Mouse (Mus musculus) stomach, postnatal 0 days (tissue): ENCODE measurements at regions not wholly inside any gene's neighbourhood (a gene's known extent, or its start where the extent isn't known, plus 50 kb on each side); places are given as distances from the start of the nearest gene placed in this dataset.
A peak's percentile ranks its signal among the peaks of the same experiment; 100 is the strongest.

Source experiments
- ATAC-seq: fragments of 200-750 bp; cut with Nextera tagmentation; 2 replicates; pipeline ENCODE4 v1.8.0; 2017; ENCODE audit not compliant: low FRiP score, low TSS enrichment
- DNase-seq: peaks from one replicate; pipeline ENCODE4 v3.0.0-alpha.2; 2016; ENCODE audit warnings: low spot score
- H3K27ac ChIP-seq: fragments of 300-500 bp; sonication (generic); replicated peaks from 2 replicates; pipeline ENCODE4 v1.5.1; 2014; ENCODE audit warnings: mild to moderate bottlenecking, control low read depth
- H3K27me3 ChIP-seq: fragments of 300-500 bp; sonication (generic); 2 replicates; pipeline ENCODE4 v1.6.1; 2014; ENCODE audit warnings: low read length; ENCODE audit not compliant: control insufficient read depth, insufficient read depth
- H3K36me3 ChIP-seq: fragments of 300-500 bp; sonication (generic); 2 replicates; pipeline ENCODE4 v1.6.1; 2014; ENCODE audit warnings: low read length, mixed read lengths; ENCODE audit not compliant: control insufficient read depth, insufficient read depth
- H3K4me1 ChIP-seq: fragments of 300-500 bp; sonication (generic); replicated peaks from 2 replicates; pipeline ENCODE4 v1.6.1; 2014; ENCODE audit warnings: antibody characterized with exemption; ENCODE audit not compliant: control insufficient read depth, insufficient read depth
- H3K4me2 ChIP-seq: fragments of 300-500 bp; sonication (generic); replicated peaks from 2 replicates; pipeline ENCODE4 v1.6.1; 2014; ENCODE audit warnings: low read depth, mild to moderate bottlenecking, control low read depth, moderate library complexity
- H3K4me3 ChIP-seq: fragments of 300-500 bp; sonication (generic); 2 replicates; pipeline ENCODE4 v1.5.1; 2014; ENCODE audit warnings: low read depth, low read length, control low read depth
- H3K9ac ChIP-seq: fragments of 300-500 bp; sonication (generic); 2 replicates; pipeline ENCODE4 v1.6.1; 2014; ENCODE audit warnings: mild to moderate bottlenecking, low read length, control low read depth, mixed read lengths
- H3K9me3 ChIP-seq: fragments of 300-500 bp; sonication (generic); 2 replicates; pipeline ENCODE4 v1.6.1; 2016; ENCODE audit warnings: low read length; ENCODE audit not compliant: control insufficient read depth
- CTCF ChIP-seq: IDR thresholded peaks from 2 replicates; pipeline ENCODE4 v1.5.1; 2016; ENCODE audit warnings: antibody characterized with exemption, low read depth, mild to moderate bottlenecking, moderate library complexity
- EP300 ChIP-seq: optimal IDR thresholded peaks from 2 replicates; pipeline ENCODE3; 2016; ENCODE audit warnings: antibody characterized with exemption
- WGBS: fragments of 180-500 bp; shearing (Covaris S2); extraction: QIAGEN DNeasy Blood & Tissue Kit; methylation state at CpG from one replicate; pipeline ENCODE4 v1.1.7; 2014; 5-methylcytosine and 5-hydroxymethylcytosine counted together

- TF ChIP-seq CTCF: 0 out of 2 replicates have a peak, but pooled peaks have one; percentile 14
- TF ChIP-seq EP300: no peak
- DNase-seq (peak; percentile 60), ATAC-seq (peak; percentile 63)
- Histone ChIP-seq H3K9me3 (no peaks in the 10 kb centered on the region), H3K27ac (peak overlapping the region; percentile 85), H3K4me2 (no peak overlapping the region), H3K27me3 (no peaks in the 10 kb centered on the region), H3K4me3 (no peak overlapping the region), H3K4me1 (no peaks in the 10 kb centered on the region), H3K36me3 (no peaks in the 10 kb centered on the region), H3K9ac (no peak overlapping the region)
- WGBS: 15% methylated on average over 8 of the region's 8 CpGs
Observed at GRCm38 (mm10) chr6:39268647-39269428, 62.2 kb upstream of the Kdm7a start.

DNA sequence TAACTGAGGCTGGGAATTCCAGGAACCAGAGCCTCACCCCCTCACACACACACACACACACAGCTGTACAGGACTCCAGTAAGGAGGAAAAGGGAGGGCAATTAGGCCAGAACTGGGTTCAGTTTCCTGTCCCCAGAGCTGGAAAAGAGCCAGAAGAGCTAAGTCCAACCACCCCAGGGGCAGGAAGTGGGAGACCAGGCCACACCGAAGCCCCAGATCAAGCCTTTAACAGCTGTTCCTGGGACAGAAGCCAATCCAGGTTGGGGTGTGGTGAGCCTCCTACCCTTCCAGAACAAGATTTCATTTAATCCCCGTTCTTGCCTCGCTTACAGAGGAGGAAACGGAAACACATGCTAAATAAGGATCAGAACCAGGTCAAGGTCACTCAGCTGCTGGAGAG lies 58.1 kb upstream of the Kdm7a start:
- Histone ChIP-seq H3K4me1 (no peaks in the 10 kb centered on the region), H3K27me3 (no peaks in the 10 kb centered on the region), H3K4me3 (no peak overlapping the region), H3K27ac (peak overlapping the region; percentile 65; the same call in 1 of the 2 replicates), H3K9ac (no peak overlapping the region), H3K9me3 (no peaks in the 10 kb centered on the region), H3K36me3 (no peaks in the 10 kb centered on the region), H3K4me2 (no peak overlapping the region)
- peak; percentile 91 for ATAC-seq
- WGBS: 26% methylated on average over 4 of the region's 4 CpGs
- DNase-seq: peak; percentile 90
- peak; percentile 30 for TF ChIP-seq EP300
- no peak for TF ChIP-seq CTCF

GRCm38 (mm10) chr6:39263615-39264014 lies 57.0 kb upstream of the Kdm7a start:
- no peak overlapping the region for H3K9ac ChIP-seq
- no peak overlapping the region for H3K4me3 ChIP-seq
- 0 out of 2 replicates have a peak overlapping the region, but pooled peaks have one; percentile 41 for H3K27ac ChIP-seq
- no peaks in the 10 kb centered on the region for H3K9me3 ChIP-seq
- ATAC-seq: no peak
- 58% methylated on average over 8 of the region's 8 CpGs for WGBS
- no peaks in the 10 kb centered on the region for H3K27me3 ChIP-seq
- no peaks in the 10 kb centered on the region for H3K36me3 ChIP-seq
- H3K4me1 ChIP-seq: no peaks in the 10 kb centered on the region
- no peak overlapping the region for H3K4me2 ChIP-seq
- DNase-seq: peak; percentile 41
- no peak for TF ChIP-seq EP300
- TF ChIP-seq CTCF: no peak

DNA sequence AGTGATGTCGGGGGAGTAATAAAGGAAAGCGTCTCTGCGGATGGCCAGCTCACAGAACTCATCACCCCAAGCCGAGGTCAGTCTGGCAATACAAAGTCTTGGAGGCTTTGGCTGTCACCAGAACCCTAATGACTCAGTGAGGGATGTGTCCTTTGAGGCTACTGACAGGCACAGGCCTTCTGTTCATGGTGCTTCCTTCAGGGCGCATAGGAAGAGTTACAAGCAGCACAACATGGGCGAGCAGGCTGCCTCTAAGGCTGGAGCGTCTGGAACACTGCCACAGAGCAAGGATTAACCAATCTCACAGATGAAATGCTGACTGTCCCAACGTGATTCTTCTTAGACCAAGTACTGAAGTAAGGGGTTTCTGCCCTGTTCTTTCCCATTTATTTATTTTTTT lies 55.4 kb upstream of the Kdm7a start:
- WGBS: 66% methylated on average over 8 of the region's 8 CpGs
- ATAC-seq (no peak), DNase-seq (no peak)
- Histone ChIP-seq H3K27ac (no peak overlapping the region), H3K9me3 (no peaks in the 10 kb centered on the region), H3K4me1 (no peaks in the 10 kb centered on the region), H3K36me3 (no peaks in the 10 kb centered on the region), H3K4me3 (no peak overlapping the region), H3K27me3 (no peaks in the 10 kb centered on the region), H3K9ac (no peak overlapping the region), H3K4me2 (no peak overlapping the region)
- TF ChIP-seq CTCF (no peak), EP300 (no peak)

GRCm38 (mm10) chr6:39260480-39260879 lies 53.9 kb upstream of the Kdm7a start:
- no peak for TF ChIP-seq CTCF
- TF ChIP-seq EP300: no peak
- Histone ChIP-seq H3K4me1 (no peaks in the 10 kb centered on the region), H3K9me3 (no peaks in the 10 kb centered on the region), H3K27ac (no peak overlapping the region), H3K9ac (no peak overlapping the region), H3K4me2 (no peak overlapping the region), H3K4me3 (no peak overlapping the region), H3K27me3 (no peaks in the 10 kb centered on the region), H3K36me3 (no peaks in the 10 kb centered on the region)
- DNase-seq: no peak
- WGBS: 96% methylated on average over 4 of the region's 4 CpGs
- ATAC-seq: no peak

- no peak overlapping the region for H3K27ac ChIP-seq
- H3K9me3 ChIP-seq: no peaks in the 10 kb centered on the region
- TF ChIP-seq EP300 (no peak), CTCF (no peak)
- no peak overlapping the region for H3K4me2 ChIP-seq
- H3K4me3 ChIP-seq: no peak overlapping the region
- H3K4me1 ChIP-seq: no peaks in the 10 kb centered on the region
- no peaks in the 10 kb centered on the region for H3K36me3 ChIP-seq
- ATAC-seq (no peak), DNase-seq (no peak)
- WGBS: 77% methylated on average over 1 of the region's 1 CpGs
- no peak overlapping the region for H3K9ac ChIP-seq
- H3K27me3 ChIP-seq: no peaks in the 10 kb centered on the region
Observed at GRCm38 (mm10) chr6:39259129-39259528, 52.5 kb upstream of the Kdm7a start.
